Mouse (Mus musculus): ENCODE data around the gene Prpf40b. TPM values are rescaled to one million over a fixed set of nuclear protein-coding genes. Genes with fewer than 3 reads are reported as not detected.
"Not testable (repeated sequence)": the region's sequence is repeated elsewhere in the genome, so short reads cannot be mapped to it uniquely, and the experiment has no call there.

Gene Prpf40b
- polyA plus RNA-seq (2012; rRNA removed) (8.0 and 8.9 TPM in 2 replicates), polyA plus RNA-seq (2014; fragmentation: Nextera tagmentation; extraction: Ambion mirVana) (3.6 and 4.0 TPM in 2 replicates)

DNA sequence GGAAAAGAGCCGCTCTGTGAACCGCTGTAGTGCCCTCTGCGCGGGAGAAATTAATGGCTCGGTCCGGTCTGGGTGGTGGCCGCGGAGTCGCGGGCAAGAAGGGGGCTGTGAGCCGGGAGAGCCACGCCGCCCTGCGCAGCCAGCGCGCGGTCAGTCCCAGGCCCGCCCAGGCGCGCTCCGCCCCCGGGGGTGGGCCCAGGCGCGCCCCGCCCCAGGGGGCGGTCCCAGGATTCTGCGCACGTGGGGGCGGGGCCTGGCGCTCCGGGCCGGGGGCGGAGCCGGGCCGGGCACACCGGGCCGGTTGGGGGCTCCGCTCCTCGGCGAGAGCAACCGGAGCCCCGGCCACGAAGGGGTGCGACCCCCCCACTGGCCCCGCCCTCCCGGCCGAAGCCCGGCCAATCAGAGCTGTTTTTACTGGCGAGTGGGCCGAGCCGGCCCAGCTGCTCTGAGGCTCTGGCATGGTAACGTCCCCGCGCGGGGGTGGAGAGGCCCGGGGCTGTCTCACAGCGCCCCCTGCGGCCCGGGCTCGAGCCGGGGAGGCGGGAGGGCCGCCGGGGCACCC, at the start of gene Prpf40b:
TSS of gene Prpf40b (plus strand) at position 275 of the 562 bp plus-strand sequence.
- Histone ChIP-seq H3K4me3 (ENCODE audit: insufficient read depth in 1 of 2, low read depth in 2 of 2, low read length in 2 of 2) (peak within 1 kb of the TSS; percentile 76 to 77), H3K9ac (replicated peaks) (peak within 1 kb of the TSS; percentile 53), H3K4me1 (replicated peaks; ENCODE audit: control insufficient read depth in 2 of 2, insufficient read depth in 2 of 2, low read length in 1 of 2) (peaks cover 0 to 10% of the 10 kb centered on the region in 2 experiments; a peak in 3 of 4 replicates), H3K27me3 (ENCODE audit: control insufficient read depth, insufficient read depth, low read length) (no peaks in the 10 kb centered on the region), H3K4me2 (ENCODE audit: low read depth) (peak within 1 kb of the TSS; percentile 84), H3K27ac (no peak within 1 kb of the TSS), H3K36me3 (replicated peaks; ENCODE audit: control insufficient read depth, insufficient read depth, low read depth) (no peaks in the 10 kb centered on the region), H3K9me3 (ENCODE audit: control insufficient read depth, low read length) (no peaks in the 10 kb centered on the region)
- ATAC-seq (ENCODE audit: insufficient read depth) (peak; percentile 96), DNase-seq (ENCODE audit: low read depth in 3 of 3, low spot score in 3 of 3) (peak; percentile 53 to 55 (median 55))
- under 1% methylated on average over 60 of the region's 64 CpGs for WGBS (ENCODE audit: insufficient replicate concordance)
- TF ChIP-seq EP300 (IDR thresholded peaks at IDR 0.05; ENCODE audit: low read depth): no peak
- 0 out of 2 replicates have a peak, but pooled peaks have one; percentile 36 for TF ChIP-seq CTCF (IDR thresholded peaks at IDR 0.05; ENCODE audit: low read depth)

DNA sequence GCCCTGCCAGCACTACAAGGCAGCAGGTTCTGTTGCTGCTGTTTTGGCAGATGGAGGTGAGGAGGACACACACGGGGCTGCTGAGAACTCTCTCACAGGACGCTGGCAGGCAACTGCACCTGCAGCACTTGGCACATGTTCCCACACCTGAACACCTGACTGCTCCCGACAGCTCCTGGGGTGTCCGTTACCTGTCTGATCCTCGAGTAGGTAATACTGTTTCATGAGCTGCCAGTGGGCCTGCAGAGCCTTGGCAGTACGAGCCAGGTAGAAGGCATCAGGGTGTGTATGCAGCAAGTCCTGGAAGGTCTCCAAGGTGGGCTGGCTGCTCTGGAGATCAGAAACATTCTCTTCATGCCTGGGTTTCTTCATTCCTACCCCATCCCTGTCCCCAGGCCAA, 48.2 kb upstream of the Prpf40b start:
- ATAC-seq (ENCODE audit: insufficient read depth); H3K9me3 ChIP-seq (ENCODE audit: control insufficient read depth, low read length); H3K36me3 ChIP-seq (replicated peaks; ENCODE audit: control insufficient read depth, insufficient read depth, low read depth); DNase-seq (ENCODE audit: low read depth in 3 of 3, low spot score in 3 of 3); H3K4me2 ChIP-seq (ENCODE audit: low read depth); H3K4me3 ChIP-seq (ENCODE audit: insufficient read depth in 1 of 2, low read depth in 2 of 2, low read length in 2 of 2); H3K27me3 ChIP-seq (ENCODE audit: control insufficient read depth, insufficient read depth, low read length); H3K9ac ChIP-seq (replicated peaks); H3K4me1 ChIP-seq (replicated peaks; ENCODE audit: control insufficient read depth in 2 of 2, insufficient read depth in 2 of 2, low read length in 1 of 2); H3K27ac ChIP-seq: not testable (repeated sequence)
- WGBS (ENCODE audit: insufficient replicate concordance): 78% methylated on average over 6 of the region's 6 CpGs

DNA sequence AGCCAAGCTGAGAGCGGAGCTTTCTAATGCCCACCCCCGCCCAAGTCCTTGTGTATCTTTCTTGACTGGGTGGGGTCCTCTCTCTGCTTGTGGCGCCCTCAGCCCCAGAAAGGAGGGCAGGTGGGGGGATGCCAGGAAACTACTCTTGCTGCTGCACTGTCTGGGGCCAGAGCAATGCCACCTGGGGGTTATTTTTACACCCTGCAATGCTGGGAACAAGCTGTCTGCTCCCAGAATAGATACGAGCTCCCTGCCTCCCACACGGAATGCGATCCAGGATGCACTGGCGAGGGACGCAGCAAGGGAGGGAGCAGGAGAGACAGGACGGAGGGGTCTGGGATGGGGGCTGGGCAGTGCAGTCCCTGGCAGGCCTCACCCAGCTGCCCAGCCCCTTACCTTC, 45.9 kb upstream of the Prpf40b start:
- Histone ChIP-seq H3K4me1 (replicated peaks; ENCODE audit: control insufficient read depth in 2 of 2, insufficient read depth in 2 of 2, low read length in 1 of 2) (peaks cover 5 to 15% of the 10 kb centered on the region in 2 experiments; a peak in 3 of 4 replicates), H3K4me2 (ENCODE audit: low read depth) (no peak overlapping the region), H3K9me3 (ENCODE audit: control insufficient read depth, low read length) (no peaks in the 10 kb centered on the region), H3K27me3 (ENCODE audit: control insufficient read depth, insufficient read depth, low read length) (no peaks in the 10 kb centered on the region), H3K4me3 (ENCODE audit: insufficient read depth in 1 of 2, low read depth in 2 of 2, low read length in 2 of 2) (no peak overlapping the region), H3K9ac (replicated peaks) (no peak overlapping the region), H3K36me3 (replicated peaks; ENCODE audit: control insufficient read depth, insufficient read depth, low read depth) (peaks cover 2% of the 10 kb centered on the region), H3K27ac (no peak overlapping the region)
- WGBS (ENCODE audit: insufficient replicate concordance): 77% methylated on average over 9 of the region's 9 CpGs
- ATAC-seq (ENCODE audit: insufficient read depth) (no peak), DNase-seq (ENCODE audit: low read depth in 3 of 3, low spot score in 3 of 3) (no peak)
- no peak for TF ChIP-seq EP300 (IDR thresholded peaks at IDR 0.05; ENCODE audit: low read depth)
- no peak for TF ChIP-seq CTCF (IDR thresholded peaks at IDR 0.05; ENCODE audit: low read depth)

DNA sequence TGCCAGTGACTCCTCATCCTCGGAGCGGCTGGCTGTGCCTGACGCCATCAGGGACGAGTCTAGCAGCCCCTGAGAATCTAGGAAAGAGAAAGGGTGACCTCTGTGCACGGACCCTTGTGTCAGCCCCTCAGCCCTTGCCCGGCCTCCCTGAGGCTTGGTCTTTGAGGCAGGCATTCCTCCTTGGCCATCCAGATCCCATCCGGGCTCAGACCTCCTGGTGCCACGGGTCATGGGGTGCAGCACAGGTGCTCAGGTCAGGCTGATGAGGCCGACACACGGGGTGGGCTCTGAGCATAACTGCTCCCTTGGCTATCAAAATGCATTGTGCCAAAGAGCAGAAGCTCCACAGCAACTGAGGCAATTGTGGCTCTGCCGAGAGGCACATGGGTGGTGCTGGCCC, 44.9 kb upstream of the Prpf40b start:
- DNase-seq (ENCODE audit: low read depth in 3 of 3, low spot score in 3 of 3) (no peak), ATAC-seq (ENCODE audit: insufficient read depth) (no peak)
- Histone ChIP-seq H3K9me3 (ENCODE audit: control insufficient read depth, low read length) (no peaks in the 10 kb centered on the region), H3K4me1 (replicated peaks; ENCODE audit: control insufficient read depth in 2 of 2, insufficient read depth in 2 of 2, low read length in 1 of 2) (peaks cover 5 to 15% of the 10 kb centered on the region in 2 experiments; a peak in 3 of 4 replicates), H3K9ac (replicated peaks) (no peak overlapping the region), H3K27me3 (ENCODE audit: control insufficient read depth, insufficient read depth, low read length) (no peaks in the 10 kb centered on the region), H3K36me3 (replicated peaks; ENCODE audit: control insufficient read depth, insufficient read depth, low read depth) (peaks cover 2% of the 10 kb centered on the region), H3K4me2 (ENCODE audit: low read depth) (no peak overlapping the region), H3K27ac (no peak overlapping the region), H3K4me3 (ENCODE audit: insufficient read depth in 1 of 2, low read depth in 2 of 2, low read length in 2 of 2) (no peak overlapping the region)
- WGBS (ENCODE audit: insufficient replicate concordance): 75% methylated on average over 11 of the region's 11 CpGs
- no peak for TF ChIP-seq EP300 (IDR thresholded peaks at IDR 0.05; ENCODE audit: low read depth)
- TF ChIP-seq CTCF (IDR thresholded peaks at IDR 0.05; ENCODE audit: low read depth): no peak

DNA sequence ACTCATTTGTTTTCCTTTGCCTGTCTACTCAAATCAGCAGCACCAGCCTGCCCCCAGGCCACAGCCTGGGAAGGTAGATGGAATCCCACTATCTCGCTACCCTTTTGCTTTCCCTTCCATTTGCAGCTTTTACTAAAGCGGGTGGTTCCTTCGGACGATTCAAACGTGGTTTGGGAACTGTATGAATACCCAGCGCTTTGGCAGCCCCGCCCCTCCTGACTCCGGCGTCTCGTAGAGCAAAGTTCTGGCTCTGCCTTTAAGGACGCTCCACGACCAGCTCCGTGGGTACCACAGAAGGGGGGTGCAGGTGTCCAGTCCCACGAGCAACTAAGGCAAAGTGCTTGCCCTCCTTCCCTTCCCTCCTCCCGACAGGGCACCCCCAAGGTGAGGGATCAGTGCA, 43.8 kb upstream of the Prpf40b start:
- under 1% methylated on average over 14 of the region's 15 CpGs for WGBS (ENCODE audit: insufficient replicate concordance)
- H3K27ac ChIP-seq; H3K27me3 ChIP-seq (ENCODE audit: control insufficient read depth, insufficient read depth, low read length); H3K9me3 ChIP-seq (ENCODE audit: control insufficient read depth, low read length); H3K36me3 ChIP-seq (replicated peaks; ENCODE audit: control insufficient read depth, insufficient read depth, low read depth); DNase-seq (ENCODE audit: low read depth in 3 of 3, low spot score in 3 of 3): not testable (repeated sequence)
- Histone ChIP-seq H3K4me3 (ENCODE audit: insufficient read depth in 1 of 2, low read depth in 2 of 2, low read length in 2 of 2) (peak overlapping the region; percentile 68 to 78), H3K9ac (replicated peaks) (peak overlapping the region; percentile 63), H3K4me2 (ENCODE audit: low read depth) (peak overlapping the region; percentile 84), H3K4me1 (replicated peaks; ENCODE audit: control insufficient read depth in 2 of 2, insufficient read depth in 2 of 2, low read length in 1 of 2) (peaks cover 5 to 15% of the 10 kb centered on the region in 2 experiments; a peak in 3 of 4 replicates)
- ATAC-seq (ENCODE audit: insufficient read depth): peak; percentile 21
